Mouse (Mus musculus) midbrain, embryonic 14.5 days (tissue): ENCODE results near the gene Epor. TPM values are rescaled to one million over a fixed set of nuclear protein-coding genes. Genes with fewer than 3 reads are reported as not detected.

Experiments
- ATAC-seq: fragments of 200-750 bp; cut with Nextera tagmentation; 2 replicates; pipeline ENCODE4 v1.8.0; 2017; ENCODE audit warnings: moderate number of reproducible peaks, moderate library complexity; ENCODE audit not compliant: low FRiP score, low TSS enrichment
- DNase-seq: peaks from one replicate; pipeline ENCODE4 v3.0.0-alpha.2; 2015
- H3K27ac ChIP-seq: fragments of 300-500 bp; sonication (generic); replicated peaks from 2 replicates; pipeline ENCODE4 v1.5.1; 2014; ENCODE audit warnings: mild to moderate bottlenecking, low read depth, low read length, moderate library complexity
- H3K27me3 ChIP-seq: fragments of 300-500 bp; sonication (generic); 2 replicates; pipeline ENCODE4 v1.6.1; 2014; ENCODE audit warnings: low read length, control low read depth, mixed read lengths; ENCODE audit not compliant: control insufficient read depth, insufficient read depth
- H3K36me3 ChIP-seq: fragments of 300-500 bp; sonication (generic); 2 replicates; pipeline ENCODE4 v1.6.1; 2014; ENCODE audit warnings: low read length, control low read depth; ENCODE audit not compliant: control insufficient read depth, insufficient read depth
- H3K4me1 ChIP-seq: fragments of 300-500 bp; sonication (generic); 2 replicates; pipeline ENCODE4 v1.6.1; 2014; ENCODE audit warnings: mild to moderate bottlenecking, antibody characterized with exemption, low read length, control low read depth; ENCODE audit not compliant: control insufficient read depth, insufficient read depth
- H3K4me2 ChIP-seq: fragments of 300-500 bp; sonication (generic); 2 replicates; pipeline ENCODE4 v1.6.1; 2014; ENCODE audit warnings: mild to moderate bottlenecking, low read length, moderate library complexity
- H3K4me3 ChIP-seq: fragments of 300-500 bp; sonication (generic); replicated peaks from 2 replicates; pipeline ENCODE4 v1.5.1; 2014; ENCODE audit warnings: low read depth, low read length
- H3K9ac ChIP-seq: fragments of 300-500 bp; sonication (generic); replicated peaks from 2 replicates; pipeline ENCODE4 v1.6.1; 2014; ENCODE audit warnings: mild to moderate bottlenecking, low read length, moderate library complexity
- H3K9me3 ChIP-seq: fragments of 300-500 bp; sonication (generic); 2 replicates; pipeline ENCODE4 v1.6.1; 2016; ENCODE audit warnings: low read length, control low read depth, mixed read lengths; ENCODE audit not compliant: control insufficient read depth
- WGBS: fragments of 180-500 bp; shearing (Covaris S2); extraction: QIAGEN DNeasy Blood & Tissue Kit; methylation state at CpG from one replicate; pipeline ENCODE4 v1.1.7; 2014; 5-methylcytosine and 5-hydroxymethylcytosine counted together
- polyA plus RNA-seq: library from polyadenylated mRNA; unstranded; fragments of >200 nt; fragmentation: Nextera tagmentation; extraction: Ambion mirVana; gene quantifications from 2 replicates; pipeline ENCODE4 v1.2.1, GENCODE M21; 2014

Epor gene
- polyA plus RNA-seq, 1 experiment from 2014 or later, result 2.0 TPM

- no peak for ATAC-seq
- no peaks in the 10 kb centered on the region for H3K9me3 ChIP-seq
- H3K4me2 ChIP-seq, result no peak overlapping the region
- 89% methylated on average over 3 of the region's 3 CpGs for WGBS
- no peak overlapping the region for H3K27ac ChIP-seq
- peaks cover 6% of the 10 kb centered on the region; the same call in 1 of the 2 replicates for H3K27me3 ChIP-seq
- no peaks in the 10 kb centered on the region for H3K4me1 ChIP-seq
- H3K36me3 ChIP-seq, result no peaks in the 10 kb centered on the region
- DNase-seq, result no peak
- H3K9ac ChIP-seq, result no peak overlapping the region
- no peak overlapping the region for H3K4me3 ChIP-seq
These were observed 33.0 kb upstream of the Epor start for GRCm38 (mm10) chr9:21996178-21996867.

- Histone ChIP-seq H3K4me3 (no peak overlapping the region), H3K36me3 (no peaks in the 10 kb centered on the region), H3K27me3 (peaks cover 46% of the 10 kb centered on the region), H3K4me1 (peaks cover 23% of the 10 kb centered on the region), H3K27ac (no peak overlapping the region), H3K9ac (no peak overlapping the region), H3K9me3 (no peaks in the 10 kb centered on the region), H3K4me2 (no peak overlapping the region)
- ATAC-seq (no peak), DNase-seq (no peak)
- 84% methylated on average over 4 of the region's 4 CpGs for WGBS
These were observed 28.9 kb upstream of the Epor start for GRCm38 (mm10) chr9:21992227-21992626.

- H3K36me3 ChIP-seq, result no peaks in the 10 kb centered on the region
- peaks cover 23% of the 10 kb centered on the region for H3K4me1 ChIP-seq
- H3K9ac ChIP-seq, result peak within 1 kb of the TSS; percentile 46; the same call in 1 of the 2 replicates
- H3K9me3 ChIP-seq, result no peaks in the 10 kb centered on the region
- no peak within 1 kb of the TSS for H3K27ac ChIP-seq
- WGBS, result 2% methylated on average over 42 of the region's 42 CpGs
- no peak for DNase-seq
- H3K27me3 ChIP-seq, result peaks cover 54% of the 10 kb centered on the region
- peak within 1 kb of the TSS; percentile 32 for H3K4me3 ChIP-seq
- no peak for ATAC-seq
- H3K4me2 ChIP-seq, result peak within 1 kb of the TSS; percentile 57
These were observed 26.2 kb upstream of the Epor start, which contains the start of gene Rgl3 for GRCm38 (mm10) chr9:21989230-21990110. Rgl3 (minus strand) TSS chr9:21989446.

- WGBS, result 1% methylated on average over 32 of the region's 32 CpGs
- Histone ChIP-seq H3K27ac (no peak overlapping the region), H3K36me3 (no peaks in the 10 kb centered on the region), H3K9me3 (no peaks in the 10 kb centered on the region), H3K4me3 (peak overlapping the region; percentile 32), H3K9ac (peak overlapping the region; percentile 46; the same call in 1 of the 2 replicates), H3K27me3 (peaks cover 54% of the 10 kb centered on the region), H3K4me2 (peak overlapping the region; percentile 57), H3K4me1 (peaks cover 23% of the 10 kb centered on the region)
- DNase-seq, result peak; percentile 47
- ATAC-seq, result no peak
These were observed 25.3 kb upstream of the Epor start for GRCm38 (mm10) chr9:21988421-21989101.

GRCm38 (mm10) chr9:21987592-21988342 is 24.5 kb upstream of the Epor start:
- 9% methylated on average over 36 of the region's 36 CpGs for WGBS
- Histone ChIP-seq H3K9ac (no peak overlapping the region), H3K4me1 (peaks cover 23% of the 10 kb centered on the region), H3K27me3 (peaks cover 54% of the 10 kb centered on the region), H3K36me3 (no peaks in the 10 kb centered on the region), H3K4me2 (peak overlapping the region; percentile 57), H3K9me3 (no peaks in the 10 kb centered on the region), H3K27ac (no peak overlapping the region), H3K4me3 (peak overlapping the region; percentile 32; the same call in 1 of the 2 replicates)
- DNase-seq, result no peak
- ATAC-seq, result no peak

- Histone ChIP-seq H3K9me3 (no peaks in the 10 kb centered on the region), H3K4me2 (no peak overlapping the region), H3K27ac (no peak overlapping the region), H3K27me3 (peaks cover 24% of the 10 kb centered on the region), H3K4me3 (no peak overlapping the region), H3K4me1 (peaks cover 12% of the 10 kb centered on the region), H3K36me3 (no peaks in the 10 kb centered on the region), H3K9ac (no peak overlapping the region)
- ATAC-seq (no peak), DNase-seq (no peak)
- 6% methylated on average over 3 of the region's 3 CpGs for WGBS
These were observed 20.6 kb upstream of the Epor start for GRCm38 (mm10) chr9:21983911-21984310.

- WGBS, result 92% methylated on average over 4 of the region's 4 CpGs
- Histone ChIP-seq H3K27ac (no peak overlapping the region), H3K9ac (no peak overlapping the region), H3K4me2 (no peak overlapping the region), H3K4me1 (no peaks in the 10 kb centered on the region), H3K9me3 (no peaks in the 10 kb centered on the region), H3K4me3 (no peak overlapping the region), H3K36me3 (no peaks in the 10 kb centered on the region), H3K27me3 (no peaks in the 10 kb centered on the region)
- DNase-seq (no peak), ATAC-seq (no peak)
These were observed 15.3 kb upstream of the Epor start for GRCm38 (mm10) chr9:21978398-21979128.
